ENCODE assay signal across 8 mouse cellular contexts in genomic region chr10:21992834-21993514, GRCm38 (mm10).
DNase-seq lines count a peak whose midpoint lies in the region; ATAC-seq lines count a peak whose summit lies in the region.

No protein-coding gene starts in this region.

- no peaks in the 10 kb centered on the region for H3K9me3 ChIP-seq in intestine, embryonic 16.5 days (ENCODE audit: control insufficient read depth, low read length)
- no peaks in the 10 kb centered on the region for H3K9me3 ChIP-seq in limb, embryonic 11.5 days (ENCODE audit: control insufficient read depth, low read length)
- no peaks in the 10 kb centered on the region for H3K9me3 ChIP-seq in midbrain, embryonic 12.5 days

- peak; percentile 79 for DNase-seq in adrenal gland, adult 8-10 months
- peak; percentile 92 for DNase-seq in embryo, embryonic 10 days (ENCODE audit: low spot score)
- peak; percentile 86 to 89 for DNase-seq in gastrocnemius, postnatal 36 days
- peak; percentile 84 for DNase-seq in limb, embryonic 11.5 days (ENCODE audit: low spot score)
- DNase-seq in spleen, adult 18-20 months = peak; percentile 61 to 73

- peak overlapping the region; percentile 77 for H3K4me3 ChIP-seq in intestine, embryonic 16.5 days (ENCODE audit: low read length)
- H3K4me3 ChIP-seq in limb, embryonic 11.5 days (ENCODE audit: low read depth, low read length) = peak overlapping the region; percentile 50
- peak overlapping the region; percentile 61 for H3K4me3 ChIP-seq in midbrain, embryonic 12.5 days

- no peaks in the 10 kb centered on the region for H3K36me3 ChIP-seq in intestine, embryonic 16.5 days (ENCODE audit: control insufficient read depth, insufficient read depth, low read length)
- H3K36me3 ChIP-seq in limb, embryonic 11.5 days (ENCODE audit: control insufficient read depth, insufficient read depth, low read length) = no peaks in the 10 kb centered on the region
- no peaks in the 10 kb centered on the region for H3K36me3 ChIP-seq in midbrain, embryonic 12.5 days

- H3K27me3 ChIP-seq in intestine, embryonic 16.5 days (replicated peaks; ENCODE audit: control insufficient read depth, insufficient read depth, low read length) = no peaks in the 10 kb centered on the region
- H3K27me3 ChIP-seq in limb, embryonic 11.5 days (ENCODE audit: control insufficient read depth, insufficient read depth, low read length) = no peaks in the 10 kb centered on the region
- H3K27me3 ChIP-seq in midbrain, embryonic 12.5 days = peaks cover 18% of the 10 kb centered on the region

- intact Hi-C loops in gastrocnemius, postnatal 36 days (cut with DNase I) = loop anchor here (2.0 to 5.0 kb wide), 3 partner anchors 136 to 391 kb away; no protein-coding TSS in a partner anchor

- peaks cover 9% of the 10 kb centered on the region for H3K4me1 ChIP-seq in intestine, embryonic 16.5 days (ENCODE audit: control insufficient read depth, insufficient read depth, low read length)
- H3K4me1 ChIP-seq in limb, embryonic 11.5 days (ENCODE audit: control insufficient read depth, insufficient read depth, low read length) = no peaks in the 10 kb centered on the region
- peaks cover 17% of the 10 kb centered on the region for H3K4me1 ChIP-seq in midbrain, embryonic 12.5 days

- peak overlapping the region; percentile 61 for H3K4me2 ChIP-seq in intestine, embryonic 16.5 days (ENCODE audit: low read depth, low read length)
- H3K4me2 ChIP-seq in limb, embryonic 11.5 days (ENCODE audit: low read depth, severe bottlenecking) = peak overlapping the region; percentile 66
- peak overlapping the region; percentile 87 for H3K4me2 ChIP-seq in midbrain, embryonic 12.5 days (replicated peaks)

- WGBS in intestine, embryonic 16.5 days = 3% methylated on average over 30 of the region's 30 CpGs
- 1% methylated on average over 30 of the region's 30 CpGs for WGBS in limb, embryonic 11.5 days
- WGBS in midbrain, embryonic 12.5 days = 1% methylated on average over 30 of the region's 30 CpGs

- peak overlapping the region; percentile 84 for H3K9ac ChIP-seq in intestine, embryonic 16.5 days (ENCODE audit: low read depth, low read length)
- H3K9ac ChIP-seq in limb, embryonic 11.5 days (ENCODE audit: low read length) = no peak overlapping the region
- peak overlapping the region; percentile 34; the same call in 1 of the 2 replicates for H3K9ac ChIP-seq in midbrain, embryonic 12.5 days (replicated peaks)

- peak overlapping the region; percentile 58 for H3K27ac ChIP-seq in intestine, embryonic 16.5 days (ENCODE audit: low read length)
- H3K27ac ChIP-seq in limb, embryonic 11.5 days (replicated peaks; ENCODE audit: low read depth, low read length) = no peak overlapping the region
- no peak overlapping the region for H3K27ac ChIP-seq in midbrain, embryonic 12.5 days (replicated peaks)

- peak; percentile 41 for ATAC-seq in intestine, embryonic 16.5 days
- no peak for ATAC-seq in limb, embryonic 11.5 days (ENCODE audit: insufficient number of reproducible peaks, low FRiP score, low TSS enrichment, low read depth)
- peak; percentile 35; the same call in 1 of the 2 replicates for ATAC-seq in midbrain, embryonic 12.5 days (ENCODE audit: low FRiP score, low read depth)
- ATAC-seq in activated CD4-positive, CD25-positive, alpha-beta regulatory T cell, adult 4 months = no peak

Comparison
In these comparisons a context has a peak if more than half of its experiments do, and no peak if none do; other contexts are left out.
1. ATAC-seq: peak in intestine, embryonic 16.5 days (single experiment) and midbrain, embryonic 12.5 days (single experiment); none in limb, embryonic 11.5 days (single experiment) and activated CD4-positive, CD25-positive, alpha-beta regulatory T cell, adult 4 months (single experiment).
2. Peak in every context shown above with its lines, with median percentiles within 50 percentile points of each other: DNase-seq, H3K4me2 ChIP-seq and H3K4me3 ChIP-seq.